In the genomic region with DNA sequence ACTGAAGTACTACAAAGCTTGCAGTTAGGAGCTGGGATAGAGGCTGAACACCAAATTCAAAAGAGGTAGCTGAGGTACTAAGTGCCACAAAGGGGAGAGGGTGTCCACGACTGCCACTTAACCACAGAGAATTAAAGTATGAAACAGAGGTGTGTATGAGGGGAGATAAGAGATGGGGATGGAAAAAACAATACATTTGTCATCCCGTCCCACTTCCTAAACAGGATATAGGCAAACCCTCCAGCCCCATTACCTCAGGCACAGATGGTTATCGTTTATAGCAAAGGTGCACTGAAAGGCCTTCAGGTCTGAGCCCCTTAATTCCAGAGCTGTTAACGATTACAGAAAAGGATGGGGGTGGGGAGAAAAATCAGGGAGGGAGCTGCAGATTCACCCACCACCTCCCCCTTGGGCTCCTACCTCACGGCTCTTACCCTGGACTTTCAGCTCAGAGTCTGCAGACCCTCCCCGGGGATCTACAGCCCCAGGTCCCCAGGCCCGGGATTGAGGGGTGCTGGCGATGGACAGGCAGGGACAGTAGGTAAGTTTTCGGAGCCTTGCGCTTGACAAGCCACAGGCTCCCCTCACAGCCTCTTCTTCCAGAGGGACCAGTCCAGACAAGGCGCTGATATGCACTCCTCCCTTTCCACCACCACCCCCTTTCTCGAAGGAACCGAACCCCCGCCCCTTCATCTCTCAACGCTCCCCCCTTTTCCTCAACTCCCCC, we compare ENCODE assay signal across 8 mouse cellular contexts. TPM values are rescaled to one million over a fixed set of nuclear protein-coding genes. Genes with fewer than 3 reads are reported as not detected.
DNase-seq lines count a peak whose midpoint lies in the region; ATAC-seq and TF ChIP-seq lines count a peak whose summit lies in the region.

No protein-coding gene starts in this region.

- peak overlapping the region; percentile 85 for H3K4me2 ChIP-seq in midbrain, embryonic 16.5 days (ENCODE audit: low read length)

- no peaks in the 10 kb centered on the region; the same call in 1 of the 2 replicates for H3K4me1 ChIP-seq in bone marrow, adult 2 months (ENCODE audit: control insufficient read depth, insufficient read depth, low read length)
- H3K4me1 ChIP-seq in midbrain, embryonic 16.5 days (ENCODE audit: control insufficient read depth, insufficient read depth, low read length), result peaks cover 37% of the 10 kb centered on the region

- H3K27ac ChIP-seq in bone marrow, adult 2 months (ENCODE audit: control insufficient read depth, insufficient read depth, low read depth, low read length, poor library complexity), result peak overlapping the region; percentile 22; the same call in 1 of the 2 replicates
- H3K27ac ChIP-seq in midbrain, embryonic 16.5 days (ENCODE audit: low read length), result peak overlapping the region; percentile 96

- peak; percentile 19 for DNase-seq in heart, adult 8-10 months (ENCODE audit: low spot score)
- DNase-seq in heart, postnatal 4 days, result no peak
- DNase-seq in A20 (ENCODE audit: low read depth, low spot score), result peak; percentile 13
- DNase-seq in forelimb bud, embryonic 11.5 days (ENCODE audit: low read depth, low spot score), result peak; percentile 35
- peak; percentile 29 to 68 for DNase-seq in kidney, postnatal 25 days
- no peak for DNase-seq in adrenal gland, postnatal 14 days

- peak overlapping the region; percentile 86 for H3K9ac ChIP-seq in midbrain, embryonic 16.5 days (ENCODE audit: low read depth, low read length)

- no peaks in the 10 kb centered on the region for H3K36me3 ChIP-seq in midbrain, embryonic 16.5 days (ENCODE audit: control insufficient read depth, insufficient read depth, low read length)

- no peak for TF ChIP-seq POLR2A in bone marrow, adult 2 months (IDR thresholded peaks at IDR 0.05; ENCODE audit: borderline replicate concordance, control insufficient read depth, low read depth, low read length)

- no peak for TF ChIP-seq CTCF in bone marrow, adult 2 months (IDR thresholded peaks at IDR 0.05; ENCODE audit: control insufficient read depth, insufficient read depth, low read length)

- ATAC-seq in midbrain, embryonic 16.5 days, result peak; percentile 75

- WGBS in bone marrow, adult 2 months, result 1% methylated on average over 14 of the region's 15 CpGs
- 2% methylated on average over 15 of the region's 15 CpGs for WGBS in midbrain, embryonic 16.5 days

- no peaks in the 10 kb centered on the region for H3K27me3 ChIP-seq in midbrain, embryonic 16.5 days (ENCODE audit: control insufficient read depth, insufficient read depth, low read depth, low read length)

- H3K9me3 ChIP-seq in midbrain, embryonic 16.5 days (replicated peaks; ENCODE audit: control insufficient read depth, low read length, poor library complexity, severe bottlenecking), result no peaks in the 10 kb centered on the region

- peak overlapping the region; percentile 74 for H3K4me3 ChIP-seq in bone marrow, adult 2 months (replicated peaks; ENCODE audit: control insufficient read depth, low read depth, low read length)
- H3K4me3 ChIP-seq in midbrain, embryonic 16.5 days (ENCODE audit: low read depth, low read length), result peak overlapping the region; percentile 72

RNA-seq across cellular contexts. Expression of gene Lyrm1, which starts 0.7 kb away (rescaled TPM):
- 10 to 100 TPM in 2 of 4 experiments, 1 to 10 TPM in 2; 9.1 to 10.7 (median 10.0) TPM for total RNA-seq in heart, adult 8-10 months (2022)
- 1 to 10 TPM; 4.9 to 5.0 TPM for total RNA-seq in heart, postnatal 4 days (2021)
- polyA plus RNA-seq in bone marrow, adult 2 months (2011; ENCODE audit: insufficient read depth, insufficient read length, low replicate concordance, missing spikeins), result 2.3 and 4.4 TPM in 2 replicates
- 22.3 and 23.8 TPM in 2 replicates for polyA plus RNA-seq in midbrain, embryonic 16.5 days (2015; fragmentation: Nextera tagmentation; extraction: Ambion mirVana)
- total RNA-seq in adrenal gland, postnatal 14 days (2021), result 7.8 and 11.9 TPM in 2 replicates

RNA-seq across cellular contexts. Expression of gene Dcun1d3, which starts 1.1 kb away (rescaled TPM):
- total RNA-seq in heart, adult 8-10 months (2022), result 10 to 100 TPM in 3 of 4 experiments, 1 to 10 TPM in 1; 9.4 to 16.1 (median 14.2) TPM
- 10 to 100 TPM; 13.9 to 15.9 TPM for total RNA-seq in heart, postnatal 4 days (2021)
- polyA plus RNA-seq in bone marrow, adult 2 months (2011; ENCODE audit: insufficient read depth, insufficient read length, low replicate concordance, missing spikeins), result 2.7 and 7.9 TPM in 2 replicates
- polyA plus RNA-seq in midbrain, embryonic 16.5 days (2015; fragmentation: Nextera tagmentation; extraction: Ambion mirVana), result 19.1 and 19.8 TPM in 2 replicates
- 37.4 and 47.7 TPM in 2 replicates for total RNA-seq in adrenal gland, postnatal 14 days (2021)

Comparison
In these comparisons a context has a peak if more than half of its experiments do, and no peak if none do; other contexts are left out.
1. DNase-seq: peak in heart, adult 8-10 months (single experiment), A20 (single experiment), forelimb bud, embryonic 11.5 days (single experiment) and kidney, postnatal 25 days (2 of 2); none in heart, postnatal 4 days (single experiment) and adrenal gland, postnatal 14 days (single experiment).